Mouse (Mus musculus): ENCODE data around the gene Olfr600. TPM values are rescaled to one million over a fixed set of nuclear protein-coding genes. Genes with fewer than 3 reads are reported as not detected.
"Not testable (repeated sequence)": the region's sequence is repeated elsewhere in the genome, so short reads cannot be mapped to it uniquely, and the experiment has no call there.

Olfr600 gene
- not detected in 2 replicates for polyA plus RNA-seq (2012)

DNA sequence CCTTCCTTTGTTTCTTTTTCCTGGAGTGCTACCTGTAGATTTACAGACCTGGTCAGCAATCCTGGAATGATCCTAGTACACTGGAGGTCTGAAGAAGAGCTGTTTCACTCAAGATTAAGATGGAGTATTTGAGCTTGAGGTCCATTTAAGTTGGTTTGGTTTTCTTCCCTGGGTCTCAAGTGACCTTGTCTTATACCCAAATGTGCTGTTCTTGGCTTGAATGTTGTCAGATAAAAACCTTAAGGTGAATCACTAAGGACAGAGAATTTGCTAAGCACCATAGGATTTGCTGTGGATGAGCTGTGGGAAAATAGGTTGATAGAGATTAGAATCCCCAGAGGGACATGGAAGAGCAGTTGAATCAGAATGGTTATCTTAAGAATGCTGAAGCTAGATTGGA is at the start of gene Olfr600:
TSS of gene Olfr600 (minus strand) at position 101 of the 400 bp plus-strand sequence.
- Histone ChIP-seq H3K36me3 (ENCODE audit: control insufficient read depth) (no peaks in the 10 kb centered on the region), H3K27me3 (ENCODE audit: control insufficient read depth) (no peaks in the 10 kb centered on the region), H3K9me3 (ENCODE audit: control insufficient read depth, low read length) (no peaks in the 10 kb centered on the region), H3K4me1 (ENCODE audit: control insufficient read depth) (no peaks in the 10 kb centered on the region), H3K4me3 (replicated peaks) (no peak within 1 kb of the TSS)
- no peak for TF ChIP-seq TAL1 (IDR thresholded peaks at IDR 0.05; ENCODE audit: low read length)
- no peak for TF ChIP-seq GATA1 (IDR thresholded peaks at IDR 0.05; ENCODE audit: low read length)

DNA sequence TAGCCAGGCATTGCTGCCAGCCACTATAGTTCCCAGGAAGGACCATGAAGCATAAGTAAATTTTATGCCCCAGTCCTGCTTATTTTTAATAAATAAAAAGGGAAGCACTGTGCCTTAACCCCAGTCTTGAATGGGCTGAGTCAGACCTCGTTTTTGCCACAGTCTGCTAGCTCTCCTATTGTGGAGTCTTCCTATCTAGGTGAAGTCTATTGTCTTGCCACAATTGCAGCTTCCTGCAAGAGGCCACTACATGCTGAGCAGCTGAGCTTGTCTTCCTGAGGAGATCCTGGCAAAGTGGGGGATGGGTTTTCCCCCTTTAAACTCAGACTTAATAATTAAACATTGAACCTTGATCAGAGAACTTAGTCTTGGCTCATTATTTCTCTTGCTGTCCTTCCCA is 49.5 kb upstream of the Olfr600 start:
- Histone ChIP-seq H3K4me1 (ENCODE audit: control insufficient read depth) (no peaks in the 10 kb centered on the region), H3K9me3 (ENCODE audit: control insufficient read depth, low read length) (no peaks in the 10 kb centered on the region), H3K4me3 (replicated peaks) (no peak overlapping the region), H3K27me3 (ENCODE audit: control insufficient read depth) (no peaks in the 10 kb centered on the region), H3K36me3 (ENCODE audit: control insufficient read depth) (no peaks in the 10 kb centered on the region)
- no peak for TF ChIP-seq GATA1 (IDR thresholded peaks at IDR 0.05; ENCODE audit: low read length)
- TF ChIP-seq TAL1 (IDR thresholded peaks at IDR 0.05; ENCODE audit: low read length) = no peak

GRCm38 (mm10) chr7:103397758-103398157 is 48.3 kb upstream of the Olfr600 start:
- no peaks in the 10 kb centered on the region for H3K27me3 ChIP-seq (ENCODE audit: control insufficient read depth)
- H3K9me3 ChIP-seq (ENCODE audit: control insufficient read depth, low read length) = no peaks in the 10 kb centered on the region
- no peaks in the 10 kb centered on the region for H3K4me1 ChIP-seq (ENCODE audit: control insufficient read depth)
- no peaks in the 10 kb centered on the region for H3K36me3 ChIP-seq (ENCODE audit: control insufficient read depth)
- TF ChIP-seq GATA1 (IDR thresholded peaks at IDR 0.05; ENCODE audit: low read length) = no peak
- no peak for TF ChIP-seq TAL1 (IDR thresholded peaks at IDR 0.05; ENCODE audit: low read length)
- H3K4me3 ChIP-seq (replicated peaks) = no peak overlapping the region

DNA sequence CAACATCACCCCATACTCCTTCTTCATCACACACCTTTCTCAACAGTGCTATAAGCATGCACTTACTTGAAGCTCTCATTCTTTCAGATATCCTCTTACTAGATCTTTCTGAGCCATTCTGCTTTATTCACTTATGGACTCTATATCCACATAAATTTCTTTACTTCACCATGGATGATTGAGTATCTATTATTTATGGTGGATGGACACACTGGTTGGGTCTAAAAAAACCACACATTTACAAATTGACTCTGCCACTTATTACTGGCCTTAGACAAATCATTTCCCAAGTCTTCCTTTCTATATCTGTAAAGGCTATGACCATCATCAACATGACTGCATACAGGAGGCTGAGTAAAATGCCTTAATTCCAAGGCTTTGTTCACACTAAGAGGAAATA is 36.6 kb upstream of the Olfr600 start, which contains the start of gene Olfr603:
TSS of gene Olfr603 (minus strand) at position 101 of the 400 bp plus-strand sequence.
- Histone ChIP-seq H3K4me1 (ENCODE audit: control insufficient read depth) (no peaks in the 10 kb centered on the region), H3K36me3 (ENCODE audit: control insufficient read depth) (no peaks in the 10 kb centered on the region), H3K27me3 (ENCODE audit: control insufficient read depth) (no peaks in the 10 kb centered on the region), H3K4me3 (replicated peaks) (no peak within 1 kb of the TSS), H3K9me3 (ENCODE audit: control insufficient read depth, low read length) (no peaks in the 10 kb centered on the region)
- TF ChIP-seq TAL1 (IDR thresholded peaks at IDR 0.05; ENCODE audit: low read length) (no peak), GATA1 (IDR thresholded peaks at IDR 0.05; ENCODE audit: low read length) (no peak)

GRCm38 (mm10) chr7:103362555-103362954 is 13.1 kb upstream of the Olfr600 start, which contains the start of gene Olfr601:
Gene Olfr601 (minus strand): TSS chr7:103362655.
- no peaks in the 10 kb centered on the region for H3K36me3 ChIP-seq (ENCODE audit: control insufficient read depth)
- H3K9me3 ChIP-seq (ENCODE audit: control insufficient read depth, low read length) = peaks cover 8% of the 10 kb centered on the region
- TF ChIP-seq TAL1 (IDR thresholded peaks at IDR 0.05; ENCODE audit: low read length) = no peak
- no peak for TF ChIP-seq GATA1 (IDR thresholded peaks at IDR 0.05; ENCODE audit: low read length)

GRCm38 (mm10) chr7:103335617-103336016 is 13.9 kb downstream of the Olfr600 start, which contains the start of gene Olfr599:
Gene Olfr599 (plus strand): TSS chr7:103335917.
- Histone ChIP-seq H3K9me3 (ENCODE audit: control insufficient read depth, low read length) (no peaks in the 10 kb centered on the region), H3K4me3 (replicated peaks) (no peak within 1 kb of the TSS), H3K27me3 (ENCODE audit: control insufficient read depth) (no peaks in the 10 kb centered on the region), H3K4me1 (ENCODE audit: control insufficient read depth) (no peaks in the 10 kb centered on the region), H3K36me3 (ENCODE audit: control insufficient read depth) (no peaks in the 10 kb centered on the region)
- no peak for TF ChIP-seq GATA1 (IDR thresholded peaks at IDR 0.05; ENCODE audit: low read length)
- TF ChIP-seq TAL1 (IDR thresholded peaks at IDR 0.05; ENCODE audit: low read length) = no peak

More at GRCm38 (mm10) chr7:103362555-103362954, 13.1 kb upstream of the Olfr600 start, which contains the start of gene Olfr601:
- Histone ChIP-seq H3K4me3 (replicated peaks) (no peak within 1 kb of the TSS), H3K4me1 (ENCODE audit: control insufficient read depth) (no peaks in the 10 kb centered on the region), H3K27me3 (ENCODE audit: control insufficient read depth) (no peaks in the 10 kb centered on the region)

DNA sequence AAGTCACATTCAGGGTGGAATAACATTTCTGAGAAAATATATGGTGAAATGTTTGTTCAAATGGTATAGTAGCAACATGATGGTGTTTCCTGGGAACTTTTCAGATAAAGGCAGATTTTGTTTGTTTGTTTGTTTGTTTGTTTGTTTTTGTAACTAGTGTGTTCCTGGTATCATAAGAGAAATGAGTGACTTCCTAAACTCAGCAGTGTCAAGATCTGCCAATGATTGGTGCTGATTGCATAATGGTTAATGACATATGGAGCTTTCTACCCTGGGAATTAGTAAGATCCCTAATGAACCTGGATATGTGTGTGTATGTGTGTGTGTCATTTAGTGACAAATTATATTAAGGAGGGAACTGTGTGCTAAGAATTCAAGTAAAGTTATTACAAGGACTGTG is 26.2 kb downstream of the Olfr600 start, which contains the start of gene Olfr598:
TSS of gene Olfr598 (plus strand) at position 301 of the 400 bp plus-strand sequence.
- Histone ChIP-seq H3K4me3 (replicated peaks) (no peak within 1 kb of the TSS), H3K9me3 (ENCODE audit: control insufficient read depth, low read length) (no peaks in the 10 kb centered on the region), H3K4me1 (ENCODE audit: control insufficient read depth) (no peaks in the 10 kb centered on the region), H3K27me3 (ENCODE audit: control insufficient read depth) (no peaks in the 10 kb centered on the region), H3K36me3 (ENCODE audit: control insufficient read depth) (no peaks in the 10 kb centered on the region)
- TF ChIP-seq TAL1 (IDR thresholded peaks at IDR 0.05; ENCODE audit: low read length) (no peak), GATA1 (IDR thresholded peaks at IDR 0.05; ENCODE audit: low read length) (no peak)

- H3K4me3 ChIP-seq (replicated peaks); H3K9me3 ChIP-seq (ENCODE audit: control insufficient read depth, low read length); H3K36me3 ChIP-seq (ENCODE audit: control insufficient read depth); H3K27me3 ChIP-seq (ENCODE audit: control insufficient read depth); H3K4me1 ChIP-seq (ENCODE audit: control insufficient read depth): not testable (repeated sequence)
These were observed 33.5 kb downstream of the Olfr600 start, which contains the start of gene Olfr597 for GRCm38 (mm10) chr7:103316015-103316414. Gene Olfr597 (plus strand): TSS chr7:103316315.

DNA sequence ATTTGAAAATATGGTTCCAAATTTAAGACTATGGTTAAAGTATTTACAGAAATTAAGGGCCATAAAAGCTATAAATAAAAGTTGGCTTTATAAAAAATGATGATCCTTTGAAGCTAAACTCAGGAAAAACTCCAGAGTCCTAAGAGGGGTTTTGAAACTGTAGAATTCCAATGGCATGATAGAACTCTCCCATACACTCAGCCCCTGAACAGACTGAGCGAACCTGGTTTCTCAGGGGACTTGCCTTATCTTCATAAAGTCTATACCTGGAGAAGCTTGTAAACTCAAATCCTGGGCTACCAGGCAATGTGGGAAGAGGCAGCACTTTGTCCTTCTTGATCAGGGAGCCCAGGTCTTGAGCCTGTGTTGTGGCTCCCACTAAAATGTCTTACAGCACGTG is 44.1 kb downstream of the Olfr600 start, which contains the start of gene Olfr596:
TSS of gene Olfr596 (plus strand) at position 301 of the 400 bp plus-strand sequence.
- H3K4me1 ChIP-seq (ENCODE audit: control insufficient read depth); H3K36me3 ChIP-seq (ENCODE audit: control insufficient read depth); H3K27me3 ChIP-seq (ENCODE audit: control insufficient read depth); H3K4me3 ChIP-seq (replicated peaks); H3K9me3 ChIP-seq (ENCODE audit: control insufficient read depth, low read length): not testable (repeated sequence)

Other genes starting within 250 kb of the Olfr600 start
- 0.01 TPM in 1 of 2 replicates, not detected in the other for gene Olfr586, start 224.0 kb downstream of the Olfr600 start, polyA plus RNA-seq (2012)
- not detected in 2 replicates for gene Olfr588-ps1, start 208.8 kb downstream of the Olfr600 start, polyA plus RNA-seq (2012)
- gene Olfr589, start 193.3 kb downstream of the Olfr600 start, polyA plus RNA-seq (2012) = not detected in 2 replicates
- gene Olfr591, start 171.3 kb downstream of the Olfr600 start, polyA plus RNA-seq (2012) = not detected in 2 replicates
- gene Olfr592, start 164.9 kb downstream of the Olfr600 start, polyA plus RNA-seq (2012) = not detected in 2 replicates
- gene Olfr593, start 137.8 kb downstream of the Olfr600 start, polyA plus RNA-seq (2012) = not detected in 2 replicates
- gene Olfr594, start 132.7 kb downstream of the Olfr600 start, polyA plus RNA-seq (2012) = 0.02 TPM in 1 of 2 replicates, not detected in the other
- gene Usp17ld, start 97.2 kb downstream of the Olfr600 start, polyA plus RNA-seq (2012) = not detected in 2 replicates
- not detected in 2 replicates for gene Olfr596, start 44.0 kb downstream of the Olfr600 start, polyA plus RNA-seq (2012)
- not detected in 2 replicates for gene Olfr597, start 33.4 kb downstream of the Olfr600 start, polyA plus RNA-seq (2012)
- 0.04 TPM in 1 of 2 replicates, not detected in the other for gene Olfr598, start 26.1 kb downstream of the Olfr600 start, polyA plus RNA-seq (2012)
- not detected in 2 replicates for gene Olfr599, start 13.8 kb downstream of the Olfr600 start, polyA plus RNA-seq (2012)
- not detected in 2 replicates for gene Olfr601, start 13.0 kb upstream of the Olfr600 start, polyA plus RNA-seq (2012)
- not detected in 2 replicates for gene Olfr603, start 36.5 kb upstream of the Olfr600 start, polyA plus RNA-seq (2012)
- gene Usp17lc, start 65.4 kb upstream of the Olfr600 start, polyA plus RNA-seq (2012) = not detected in 2 replicates
- gene Olfr605, start 95.8 kb upstream of the Olfr600 start, polyA plus RNA-seq (2012) = not detected in 2 replicates
- gene Olfr606, start 99.4 kb upstream of the Olfr600 start, polyA plus RNA-seq (2012) = not detected in 2 replicates
- gene Olfr607, start 114.5 kb upstream of the Olfr600 start, polyA plus RNA-seq (2012) = not detected in 2 replicates
- not detected in 2 replicates for gene Olfr608, start 120.2 kb upstream of the Olfr600 start, polyA plus RNA-seq (2012)
- gene Olfr609, start 148.4 kb upstream of the Olfr600 start, polyA plus RNA-seq (2012) = not detected in 2 replicates
- gene Olfr610, start 162.5 kb upstream of the Olfr600 start, polyA plus RNA-seq (2012) = not detected in 2 replicates
- not detected in 2 replicates for gene Olfr611, start 171.2 kb upstream of the Olfr600 start, polyA plus RNA-seq (2012)
- not detected in 2 replicates for gene Olfr612, start 193.0 kb upstream of the Olfr600 start, polyA plus RNA-seq (2012)
- not detected in 2 replicates for gene Olfr613, start 198.4 kb upstream of the Olfr600 start, polyA plus RNA-seq (2012)
- not detected in 2 replicates for gene Olfr615, start 206.4 kb upstream of the Olfr600 start, polyA plus RNA-seq (2012)
- not detected in 2 replicates for gene Olfr616, start 219.5 kb upstream of the Olfr600 start, polyA plus RNA-seq (2012)
- not detected in 2 replicates for gene Olfr617, start 223.4 kb upstream of the Olfr600 start, polyA plus RNA-seq (2012)
- not detected in 2 replicates for gene Olfr618, start 240.4 kb upstream of the Olfr600 start, polyA plus RNA-seq (2012)

Data from erythroblast, embryonic 14.5 days (primary cell).